Mouse (Mus musculus) midbrain, embryonic 15.5 days (tissue): ENCODE measurements around the gene Gm5134. TPM values are rescaled to one million over a fixed set of nuclear protein-coding genes. Genes with fewer than 3 reads are reported as not detected.
"Not testable (repeated sequence)": the region's sequence is repeated elsewhere in the genome, so short reads cannot be mapped to it uniquely, and the experiment has no call there.

ENCODE experiments used
- ATAC-seq: fragments of 200-750 bp; cut with Nextera tagmentation; replicated peaks from 2 replicates; pipeline ENCODE4 v1.8.0; 2017; ENCODE audit warnings: moderate TSS enrichment
- H3K27ac ChIP-seq: fragments of 300-500 bp; sonication (generic); 2 replicates; pipeline ENCODE4 v1.5.1; 2015; ENCODE audit warnings: mild to moderate bottlenecking, inconsistent platforms
- H3K27me3 ChIP-seq: fragments of 300-500 bp; sonication (generic); replicated peaks from 2 replicates; pipeline ENCODE4 v1.6.1; 2015; ENCODE audit warnings: inconsistent platforms
- H3K36me3 ChIP-seq: fragments of 300-500 bp; sonication (generic); replicated peaks from 2 replicates; pipeline ENCODE4 v1.6.1; 2015; ENCODE audit warnings: inconsistent platforms
- H3K4me1 ChIP-seq: fragments of 300-500 bp; sonication (generic); 2 replicates; pipeline ENCODE4 v1.6.1; 2015; ENCODE audit warnings: inconsistent platforms
- H3K4me2 ChIP-seq: fragments of 300-500 bp; sonication (generic); 2 replicates; pipeline ENCODE4 v1.6.1; 2015; ENCODE audit warnings: inconsistent platforms, mild to moderate bottlenecking, moderate library complexity
- H3K4me3 ChIP-seq: fragments of 300-500 bp; sonication (generic); 2 replicates; pipeline ENCODE4 v1.5.1; 2015; ENCODE audit warnings: mild to moderate bottlenecking, inconsistent platforms
- H3K9ac ChIP-seq: fragments of 300-500 bp; sonication (generic); 2 replicates; pipeline ENCODE4 v1.6.1; 2015; ENCODE audit warnings: mild to moderate bottlenecking, inconsistent platforms
- H3K9me3 ChIP-seq: fragments of 300-500 bp; sonication (generic); 2 replicates; pipeline ENCODE4 v1.6.1; 2016; ENCODE audit warnings: inconsistent platforms
- WGBS: fragments of 180-500 bp; shearing (Covaris S2); methylation state at CpG from one replicate; pipeline ENCODE4 v1.1.7; 2015; ENCODE audit warnings: mixed read lengths; 5-methylcytosine and 5-hydroxymethylcytosine counted together
- polyA plus RNA-seq: library from polyadenylated mRNA; unstranded; fragments of >200 nt; fragmentation: Nextera tagmentation; extraction: Ambion mirVana; gene quantifications from 2 replicates; pipeline ENCODE4 v1.2.1, GENCODE M21; 2015

Gm5134 gene
- polyA plus RNA-seq, 1 experiment from 2014 or later = not detected

- H3K36me3 ChIP-seq = no peaks in the 10 kb centered on the region
- no peak overlapping the region for H3K4me2 ChIP-seq
- no peaks in the 10 kb centered on the region for H3K9me3 ChIP-seq
- H3K27me3 ChIP-seq = no peaks in the 10 kb centered on the region
- no peak overlapping the region for H3K4me3 ChIP-seq
- no peak overlapping the region for H3K9ac ChIP-seq
- H3K27ac ChIP-seq = no peak overlapping the region
- WGBS = 80% methylated on average over 5 of the region's 5 CpGs
- ATAC-seq = no peak
- H3K4me1 ChIP-seq = no peaks in the 10 kb centered on the region
These were observed 24.5 kb downstream of the Gm5134 start for GRCm38 (mm10) chr10:75978835-75979157.

GRCm38 (mm10) chr10:75979432-75979831 is 25.1 kb downstream of the Gm5134 start:
- Histone ChIP-seq H3K9ac (no peak overlapping the region), H3K27me3 (no peaks in the 10 kb centered on the region), H3K36me3 (no peaks in the 10 kb centered on the region), H3K4me2 (no peak overlapping the region), H3K27ac (no peak overlapping the region), H3K4me3 (no peak overlapping the region), H3K4me1 (no peaks in the 10 kb centered on the region), H3K9me3 (no peaks in the 10 kb centered on the region)
- no peak for ATAC-seq
- WGBS = 92% methylated on average over 3 of the region's 3 CpGs

- no peak for ATAC-seq
- Histone ChIP-seq H3K27me3 (no peaks in the 10 kb centered on the region), H3K4me3 (no peak overlapping the region), H3K36me3 (no peaks in the 10 kb centered on the region), H3K9me3 (no peaks in the 10 kb centered on the region), H3K4me2 (no peak overlapping the region), H3K9ac (no peak overlapping the region), H3K27ac (no peak overlapping the region), H3K4me1 (no peaks in the 10 kb centered on the region)
- WGBS = 59% methylated on average over 4 of the region's 4 CpGs
These were observed 36.2 kb downstream of the Gm5134 start for GRCm38 (mm10) chr10:75990430-75991042.

- Histone ChIP-seq H3K4me3 (no peak overlapping the region), H3K27me3 (no peaks in the 10 kb centered on the region), H3K9ac (no peak overlapping the region), H3K4me2 (no peak overlapping the region), H3K36me3 (no peaks in the 10 kb centered on the region), H3K4me1 (no peaks in the 10 kb centered on the region), H3K27ac (no peak overlapping the region), H3K9me3 (no peaks in the 10 kb centered on the region)
- no peak for ATAC-seq
- 92% methylated on average over 15 of the region's 15 CpGs for WGBS
These were observed 39.4 kb downstream of the Gm5134 start for GRCm38 (mm10) chr10:75993616-75994240.

GRCm38 (mm10) chr10:75994531-75995210 is 40.4 kb downstream of the Gm5134 start:
- not testable (repeated sequence) for H3K27me3 ChIP-seq, H3K27ac ChIP-seq, ATAC-seq, H3K9ac ChIP-seq, H3K4me1 ChIP-seq, H3K4me2 ChIP-seq, H3K9me3 ChIP-seq, H3K36me3 ChIP-seq, H3K4me3 ChIP-seq
- WGBS = 76% methylated on average over 13 of the region's 13 CpGs

- Histone ChIP-seq H3K9me3 (no peaks in the 10 kb centered on the region), H3K27ac (no peak overlapping the region), H3K9ac (no peak overlapping the region), H3K4me2 (no peak overlapping the region), H3K4me1 (no peaks in the 10 kb centered on the region), H3K36me3 (no peaks in the 10 kb centered on the region), H3K4me3 (no peak overlapping the region), H3K27me3 (no peaks in the 10 kb centered on the region)
- ATAC-seq = no peak
- 89% methylated on average over 11 of the region's 11 CpGs for WGBS
These were observed 41.1 kb downstream of the Gm5134 start for GRCm38 (mm10) chr10:75995463-75995862.

- no peak for ATAC-seq
- no peak overlapping the region for H3K9ac ChIP-seq
- no peaks in the 10 kb centered on the region for H3K27me3 ChIP-seq
These were observed 42.0 kb downstream of the Gm5134 start for GRCm38 (mm10) chr10:75996315-75996714.

GRCm38 (mm10) chr10:76001160-76001559 is 46.8 kb downstream of the Gm5134 start:
- Histone ChIP-seq H3K9me3 (no peaks in the 10 kb centered on the region), H3K9ac (no peak overlapping the region), H3K4me2 (no peak overlapping the region), H3K4me1 (no peaks in the 10 kb centered on the region), H3K36me3 (no peaks in the 10 kb centered on the region), H3K27me3 (no peaks in the 10 kb centered on the region), H3K27ac (no peak overlapping the region), H3K4me3 (no peak overlapping the region)
- no peak for ATAC-seq
- 26% methylated on average over 6 of the region's 7 CpGs for WGBS

More at GRCm38 (mm10) chr10:75996315-75996714, 42.0 kb downstream of the Gm5134 start:
- no peaks in the 10 kb centered on the region for H3K36me3 ChIP-seq
- no peak overlapping the region for H3K4me3 ChIP-seq
- H3K9me3 ChIP-seq = no peaks in the 10 kb centered on the region
- H3K4me2 ChIP-seq = no peak overlapping the region
- WGBS = 84% methylated on average over 3 of the region's 3 CpGs
- H3K4me1 ChIP-seq = no peaks in the 10 kb centered on the region
- no peak overlapping the region for H3K27ac ChIP-seq

GRCm38 (mm10) chr10:76002101-76002521 is 47.8 kb downstream of the Gm5134 start:
- 24% methylated on average over 3 of the region's 3 CpGs for WGBS

GRCm38 (mm10) chr10:76002615-76003014 is 48.3 kb downstream of the Gm5134 start:
- Histone ChIP-seq H3K4me3 (no peak overlapping the region), H3K27ac (no peak overlapping the region), H3K27me3 (no peaks in the 10 kb centered on the region), H3K9ac (no peak overlapping the region), H3K4me1 (no peaks in the 10 kb centered on the region), H3K36me3 (no peaks in the 10 kb centered on the region), H3K9me3 (no peaks in the 10 kb centered on the region), H3K4me2 (no peak overlapping the region)
- 23% methylated on average over 2 of the region's 2 CpGs for WGBS
- ATAC-seq = no peak

More at GRCm38 (mm10) chr10:76002101-76002521, 47.8 kb downstream of the Gm5134 start:
- H3K4me1 ChIP-seq = no peaks in the 10 kb centered on the region
- no peaks in the 10 kb centered on the region for H3K36me3 ChIP-seq
- H3K27me3 ChIP-seq = no peaks in the 10 kb centered on the region
- H3K4me3 ChIP-seq = no peak overlapping the region
- no peaks in the 10 kb centered on the region for H3K9me3 ChIP-seq
- ATAC-seq = no peak
- no peak overlapping the region for H3K9ac ChIP-seq
- no peak overlapping the region for H3K27ac ChIP-seq
- no peak overlapping the region for H3K4me2 ChIP-seq

- Histone ChIP-seq H3K4me2 (no peak overlapping the region), H3K4me1 (no peaks in the 10 kb centered on the region), H3K27me3 (no peaks in the 10 kb centered on the region), H3K27ac (no peak overlapping the region), H3K36me3 (no peaks in the 10 kb centered on the region), H3K9ac (no peak overlapping the region), H3K4me3 (no peak overlapping the region), H3K9me3 (no peaks in the 10 kb centered on the region)
- no peak for ATAC-seq
- 93% methylated on average over 2 of the region's 2 CpGs for WGBS
These were observed 48.9 kb downstream of the Gm5134 start for GRCm38 (mm10) chr10:76003221-76003620.

- H3K4me3 ChIP-seq = no peak overlapping the region
- no peaks in the 10 kb centered on the region for H3K36me3 ChIP-seq
- ATAC-seq = no peak
- no peak overlapping the region for H3K4me2 ChIP-seq
- WGBS = 91% methylated on average over 6 of the region's 6 CpGs
- H3K9ac ChIP-seq = no peak overlapping the region
- no peak overlapping the region for H3K27ac ChIP-seq
- H3K4me1 ChIP-seq = no peaks in the 10 kb centered on the region
- H3K9me3 ChIP-seq = no peaks in the 10 kb centered on the region
- H3K27me3 ChIP-seq = no peaks in the 10 kb centered on the region
These were observed 52.1 kb downstream of the Gm5134 start for GRCm38 (mm10) chr10:76006385-76006784.

GRCm38 (mm10) chr10:76009812-76010211 is 55.5 kb downstream of the Gm5134 start:
- no peak overlapping the region for H3K9ac ChIP-seq
- no peak overlapping the region for H3K27ac ChIP-seq
- H3K4me2 ChIP-seq = no peak overlapping the region
- H3K27me3 ChIP-seq = no peaks in the 10 kb centered on the region
- 75% methylated on average over 3 of the region's 3 CpGs for WGBS
- no peaks in the 10 kb centered on the region for H3K36me3 ChIP-seq
- no peak for ATAC-seq
- no peak overlapping the region for H3K4me3 ChIP-seq
- no peaks in the 10 kb centered on the region for H3K4me1 ChIP-seq
- H3K9me3 ChIP-seq = no peaks in the 10 kb centered on the region
